Mouse (Mus musculus): ENCODE results near the gene Banp. TPM values are rescaled to one million over a fixed set of nuclear protein-coding genes. Genes with fewer than 3 reads are reported as not detected.
A peak's percentile ranks its signal among the peaks of the same experiment; 100 is the strongest.

Banp gene
- total RNA-seq, 1 experiment = 53.8 TPM

GRCm38 (mm10) chr8:122056113-122056512, 106.6 kb downstream of the Banp start:
- H3K4me3 ChIP-seq (ENCODE audit: insufficient read depth in 1 of 2, low read depth in 1 of 2, low read length in 2 of 2, poor library complexity in 1 of 2, severe bottlenecking in 1 of 2) = no peak overlapping the region
- H3K9me3 ChIP-seq (ENCODE audit: control insufficient read depth, insufficient read depth, low read depth, low read length) = no peaks in the 10 kb centered on the region
- H3K4me1 ChIP-seq (ENCODE audit: control insufficient read depth in 2 of 2, insufficient read depth in 2 of 2, low read length in 2 of 2, poor library complexity in 1 of 2) = peaks cover 3 to 11% of the 10 kb centered on the region in 2 experiments; a peak in 3 of 4 replicates
- no peak overlapping the region for H3K9ac ChIP-seq (ENCODE audit: insufficient read depth, low read depth, low read length, poor library complexity, severe bottlenecking)
- in situ Hi-C loops (cut with MboI; ENCODE audit: low sequenced_read_pairs in 2 of 2, unreplicated experiment in 2 of 2) = no loop called here
- no peak overlapping the region for H3K27ac ChIP-seq (ENCODE audit: insufficient read depth, low read depth, low read length, poor library complexity, severe bottlenecking)
- no peak for DNase-seq (ENCODE audit: low read depth, low spot score)
- TF ChIP-seq CHD2 (IDR thresholded peaks at IDR 0.05; ENCODE audit: low read depth, low read length) (no peak), HCFC1 (IDR thresholded peaks at IDR 0.05; ENCODE audit: borderline replicate concordance, insufficient read depth, low read length) (no peak), ZNF384 (IDR thresholded peaks at IDR 0.05; ENCODE audit: low read depth, low read length) (no peak), MAFK (IDR thresholded peaks at IDR 0.05; ENCODE audit: insufficient read depth, low read depth, low read length) (no peak), ZC3H11A (IDR thresholded peaks at IDR 0.05; ENCODE audit: borderline replicate concordance, low read depth, low read length) (no peak)
- H3K36me3 ChIP-seq (ENCODE audit: control insufficient read depth, insufficient read depth, low read length, poor library complexity, severe bottlenecking) = no peaks in the 10 kb centered on the region

- no peak overlapping the region for H3K9ac ChIP-seq (ENCODE audit: insufficient read depth, low read depth, low read length, poor library complexity, severe bottlenecking)
- no peak overlapping the region for H3K27ac ChIP-seq (ENCODE audit: insufficient read depth, low read depth, low read length, poor library complexity, severe bottlenecking)
- no peak for DNase-seq (ENCODE audit: low read depth, low spot score)
- TF ChIP-seq MAFK (IDR thresholded peaks at IDR 0.05; ENCODE audit: insufficient read depth, low read depth, low read length) = no peak
- TF ChIP-seq ZC3H11A (IDR thresholded peaks at IDR 0.05; ENCODE audit: borderline replicate concordance, low read depth, low read length) = no peak
- TF ChIP-seq ZNF384 (IDR thresholded peaks at IDR 0.05; ENCODE audit: low read depth, low read length) = no peak
- no peak for TF ChIP-seq CHD2 (IDR thresholded peaks at IDR 0.05; ENCODE audit: low read depth, low read length)
- no peak for TF ChIP-seq HCFC1 (IDR thresholded peaks at IDR 0.05; ENCODE audit: borderline replicate concordance, insufficient read depth, low read length)
- H3K4me3 ChIP-seq (ENCODE audit: insufficient read depth in 1 of 2, low read depth in 1 of 2, low read length in 2 of 2, poor library complexity in 1 of 2, severe bottlenecking in 1 of 2) = peak overlapping the region in 1 of 2 experiments; percentile 42; a peak in 1 of 4 replicates
- peaks cover 3 to 11% of the 10 kb centered on the region in 2 experiments; a peak in 3 of 4 replicates for H3K4me1 ChIP-seq (ENCODE audit: control insufficient read depth in 2 of 2, insufficient read depth in 2 of 2, low read length in 2 of 2, poor library complexity in 1 of 2)
- no peaks in the 10 kb centered on the region for H3K9me3 ChIP-seq (ENCODE audit: control insufficient read depth, insufficient read depth, low read depth, low read length)
- in situ Hi-C loops (cut with MboI; ENCODE audit: low sequenced_read_pairs in 2 of 2, unreplicated experiment in 2 of 2) = no loop called here
- H3K36me3 ChIP-seq (ENCODE audit: control insufficient read depth, insufficient read depth, low read length, poor library complexity, severe bottlenecking) = no peaks in the 10 kb centered on the region
These were observed 107.3 kb downstream of the Banp start for GRCm38 (mm10) chr8:122056882-122057281.

GRCm38 (mm10) chr8:122058510-122058909, 109.0 kb downstream of the Banp start:
- DNase-seq (ENCODE audit: low read depth, low spot score) = no peak
- in situ Hi-C loops (cut with MboI; ENCODE audit: low sequenced_read_pairs in 2 of 2, unreplicated experiment in 2 of 2) = no loop called here
- no peaks in the 10 kb centered on the region for H3K9me3 ChIP-seq (ENCODE audit: control insufficient read depth, insufficient read depth, low read depth, low read length)
- no peak overlapping the region for H3K9ac ChIP-seq (ENCODE audit: insufficient read depth, low read depth, low read length, poor library complexity, severe bottlenecking)
- TF ChIP-seq ZC3H11A (IDR thresholded peaks at IDR 0.05; ENCODE audit: borderline replicate concordance, low read depth, low read length) (no peak), HCFC1 (IDR thresholded peaks at IDR 0.05; ENCODE audit: borderline replicate concordance, insufficient read depth, low read length) (no peak), MAFK (IDR thresholded peaks at IDR 0.05; ENCODE audit: insufficient read depth, low read depth, low read length) (no peak), ZNF384 (IDR thresholded peaks at IDR 0.05; ENCODE audit: low read depth, low read length) (no peak), CHD2 (IDR thresholded peaks at IDR 0.05; ENCODE audit: low read depth, low read length) (no peak)
- no peaks in the 10 kb centered on the region for H3K36me3 ChIP-seq (ENCODE audit: control insufficient read depth, insufficient read depth, low read length, poor library complexity, severe bottlenecking)
- H3K4me1 ChIP-seq (ENCODE audit: control insufficient read depth in 2 of 2, insufficient read depth in 2 of 2, low read length in 2 of 2, poor library complexity in 1 of 2) = peaks cover 3 to 11% of the 10 kb centered on the region in 2 experiments; a peak in 3 of 4 replicates
- no peak overlapping the region for H3K4me3 ChIP-seq (ENCODE audit: insufficient read depth in 1 of 2, low read depth in 1 of 2, low read length in 2 of 2, poor library complexity in 1 of 2, severe bottlenecking in 1 of 2)
- no peak overlapping the region for H3K27ac ChIP-seq (ENCODE audit: insufficient read depth, low read depth, low read length, poor library complexity, severe bottlenecking)

GRCm38 (mm10) chr8:122058951-122059350, 109.4 kb downstream of the Banp start:
- Histone ChIP-seq H3K4me3 (ENCODE audit: insufficient read depth in 1 of 2, low read depth in 1 of 2, low read length in 2 of 2, poor library complexity in 1 of 2, severe bottlenecking in 1 of 2) (no peak overlapping the region), H3K36me3 (ENCODE audit: control insufficient read depth, insufficient read depth, low read length, poor library complexity, severe bottlenecking) (no peaks in the 10 kb centered on the region), H3K9ac (ENCODE audit: insufficient read depth, low read depth, low read length, poor library complexity, severe bottlenecking) (no peak overlapping the region), H3K4me1 (ENCODE audit: control insufficient read depth in 2 of 2, insufficient read depth in 2 of 2, low read length in 2 of 2, poor library complexity in 1 of 2) (peaks cover 3 to 11% of the 10 kb centered on the region in 2 experiments; a peak in 3 of 4 replicates), H3K9me3 (ENCODE audit: control insufficient read depth, insufficient read depth, low read depth, low read length) (no peaks in the 10 kb centered on the region), H3K27ac (ENCODE audit: insufficient read depth, low read depth, low read length, poor library complexity, severe bottlenecking) (no peak overlapping the region)
- no peak for DNase-seq (ENCODE audit: low read depth, low spot score)
- TF ChIP-seq CHD2 (IDR thresholded peaks at IDR 0.05; ENCODE audit: low read depth, low read length) = no peak
- no peak for TF ChIP-seq ZC3H11A (IDR thresholded peaks at IDR 0.05; ENCODE audit: borderline replicate concordance, low read depth, low read length)
- TF ChIP-seq HCFC1 (IDR thresholded peaks at IDR 0.05; ENCODE audit: borderline replicate concordance, insufficient read depth, low read length) = no peak
- TF ChIP-seq MAFK (IDR thresholded peaks at IDR 0.05; ENCODE audit: insufficient read depth, low read depth, low read length) = no peak
- no peak for TF ChIP-seq ZNF384 (IDR thresholded peaks at IDR 0.05; ENCODE audit: low read depth, low read length)
- in situ Hi-C loops (cut with MboI; ENCODE audit: low sequenced_read_pairs in 2 of 2, unreplicated experiment in 2 of 2) = no loop called here
